Mouse (Mus musculus) thymus, adult 2 months (tissue): ENCODE data around the gene Tlr5. TPM values are rescaled to one million over a fixed set of nuclear protein-coding genes. Genes with fewer than 3 reads are reported as not detected.

ENCODE experiments used
- DNase-seq: peaks from one replicate; pipeline ENCODE4 v3.0.0; 2021
- H3K27ac ChIP-seq: fragments of 200-500 bp; 2 replicates; pipeline ENCODE4 v1.5.1; 2012; ENCODE audit warnings: low read length, control low read depth; ENCODE audit not compliant: control insufficient read depth, insufficient read depth
- H3K27me3 ChIP-seq: fragments of 200-500 bp; 2 replicates; pipeline ENCODE4 v1.6.1; 2012; ENCODE audit warnings: mild to moderate bottlenecking, low read length, moderate library complexity, mixed read lengths; ENCODE audit not compliant: control insufficient read depth, insufficient read depth
- H3K36me3 ChIP-seq: fragments of 200-500 bp; 2 replicates; pipeline ENCODE4 v1.6.1; 2012; ENCODE audit warnings: mild to moderate bottlenecking, low read length, moderate library complexity; ENCODE audit not compliant: control insufficient read depth, insufficient read depth
- H3K4me1 ChIP-seq: fragments of 200-500 bp; replicated peaks from 2 replicates; pipeline ENCODE4 v1.6.1; 2012; ENCODE audit warnings: low read length; ENCODE audit not compliant: control insufficient read depth, insufficient read depth
- H3K4me3 ChIP-seq: fragments of 200-500 bp; 2 replicates; pipeline ENCODE4 v1.5.1; 2012; ENCODE audit warnings: mild to moderate bottlenecking, low read length, control low read depth, moderate library complexity; ENCODE audit not compliant: control insufficient read depth, insufficient read depth
- CTCF ChIP-seq: fragments of 200-500 bp; IDR thresholded peaks from 2 replicates; pipeline ENCODE4 v1.5.1; 2012; ENCODE audit warnings: mild to moderate bottlenecking, control low read depth, low read length, moderate library complexity, borderline replicate concordance; ENCODE audit not compliant: control insufficient read depth, poor library complexity, insufficient read depth; ENCODE audit errors: extremely low read depth
- POLR2A ChIP-seq: fragments of 200-500 bp; IDR thresholded peaks from 2 replicates; pipeline ENCODE4 v1.6.1; 2012; ENCODE audit warnings: mild to moderate bottlenecking, low read length, control low read depth, moderate library complexity; ENCODE audit not compliant: control insufficient read depth, poor library complexity, insufficient read depth; ENCODE audit errors: extremely low read depth
- WGBS: fragments of 180-500 bp; shearing (Covaris S2); methylation state at CpG from one replicate; pipeline ENCODE4 v1.1.7; 2018; 5-methylcytosine and 5-hydroxymethylcytosine counted together
- polyA plus RNA-seq: library from polyadenylated mRNA; depleted of rRNA; stranded (reverse); fragments of >200 nt; gene quantifications from 2 replicates; pipeline ENCODE4 v1.2.3, GENCODE M21; 2012

Gene Tlr5
- polyA plus RNA-seq, 1 experiment = 0.82 TPM

GRCm38 (mm10) chr1:182914121-182914908 is 40.3 kb upstream of the Tlr5 start:
- no peak overlapping the region for H3K4me3 ChIP-seq
- no peak for DNase-seq
- no peak for TF ChIP-seq POLR2A
- TF ChIP-seq CTCF = no peak
- no peaks in the 10 kb centered on the region for H3K36me3 ChIP-seq
- 91% methylated on average over 4 of the region's 4 CpGs for WGBS
- H3K4me1 ChIP-seq = no peaks in the 10 kb centered on the region
- no peak overlapping the region for H3K27ac ChIP-seq
- no peaks in the 10 kb centered on the region for H3K27me3 ChIP-seq

- WGBS = 97% methylated on average over 5 of the region's 5 CpGs
- Histone ChIP-seq H3K27me3 (no peaks in the 10 kb centered on the region), H3K4me3 (no peak overlapping the region), H3K4me1 (no peaks in the 10 kb centered on the region), H3K27ac (no peak overlapping the region), H3K36me3 (no peaks in the 10 kb centered on the region)
- no peak for DNase-seq
- TF ChIP-seq POLR2A (no peak), CTCF (no peak)
Observed at GRCm38 (mm10) chr1:182916166-182916565, 38.4 kb upstream of the Tlr5 start.

- Histone ChIP-seq H3K27ac (no peak overlapping the region), H3K27me3 (no peaks in the 10 kb centered on the region), H3K4me3 (no peak overlapping the region), H3K36me3 (no peaks in the 10 kb centered on the region), H3K4me1 (no peaks in the 10 kb centered on the region)
- WGBS = 86% methylated on average over 8 of the region's 8 CpGs
- TF ChIP-seq POLR2A (no peak), CTCF (no peak)
- DNase-seq = no peak
Observed at GRCm38 (mm10) chr1:182918718-182919346, 35.8 kb upstream of the Tlr5 start.

DNA sequence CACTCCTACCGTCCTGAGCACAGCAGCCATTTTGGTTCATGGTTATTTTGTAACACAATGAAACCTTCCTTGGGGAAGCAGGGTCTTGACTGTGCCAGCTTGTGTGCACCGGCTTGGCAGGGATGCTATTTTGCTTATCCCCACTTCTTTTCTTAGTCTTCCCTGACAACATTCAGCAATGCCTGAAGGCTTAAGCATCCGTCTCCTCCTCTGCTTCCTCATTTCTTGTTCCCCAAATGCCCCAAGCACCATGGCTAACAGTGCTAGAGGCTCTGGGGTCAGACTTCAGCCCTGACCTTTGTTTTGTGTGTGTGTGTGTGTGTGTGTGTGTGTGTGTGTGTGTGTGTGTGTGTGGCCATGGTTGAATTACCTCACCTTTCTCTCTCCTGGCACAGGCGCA is 31.8 kb upstream of the Tlr5 start:
- H3K4me1 ChIP-seq = no peaks in the 10 kb centered on the region
- H3K27me3 ChIP-seq = no peaks in the 10 kb centered on the region; the same call in 1 of the 2 replicates
- H3K36me3 ChIP-seq = no peaks in the 10 kb centered on the region
- H3K4me3 ChIP-seq = no peak overlapping the region
- no peak for DNase-seq
- 31% methylated on average over 4 of the region's 4 CpGs for WGBS
- TF ChIP-seq POLR2A (no peak), CTCF (no peak)
- no peak overlapping the region for H3K27ac ChIP-seq

DNA sequence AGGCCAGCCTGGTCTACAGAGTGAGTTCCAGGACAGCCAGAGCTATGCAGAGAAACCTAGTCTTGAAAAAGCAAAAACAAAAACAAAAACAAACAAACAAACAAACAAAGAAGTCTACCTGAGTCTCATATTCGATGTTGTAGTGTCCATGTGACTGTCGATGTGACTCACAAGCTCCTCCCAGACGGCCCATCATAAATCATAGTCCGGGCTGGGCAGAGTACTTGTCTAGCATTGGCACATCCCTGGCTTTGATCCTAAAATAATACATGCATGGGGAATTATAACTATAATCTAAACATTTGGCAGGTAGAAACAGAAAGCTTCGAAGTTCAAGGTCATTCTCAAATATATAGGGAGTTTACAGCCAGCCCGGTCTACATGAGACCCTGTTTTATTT is 28.1 kb upstream of the Tlr5 start:
- no peaks in the 10 kb centered on the region for H3K36me3 ChIP-seq
- 93% methylated on average over 6 of the region's 6 CpGs for WGBS
- no peak for DNase-seq

GRCm38 (mm10) chr1:182927878-182928851 is 26.4 kb upstream of the Tlr5 start:
- Histone ChIP-seq H3K4me3 (no peak overlapping the region), H3K36me3 (no peaks in the 10 kb centered on the region), H3K27ac (no peak overlapping the region), H3K27me3 (no peaks in the 10 kb centered on the region; the same call in 1 of the 2 replicates), H3K4me1 (no peaks in the 10 kb centered on the region)
- WGBS = 6% methylated on average over 19 of the region's 19 CpGs
- TF ChIP-seq POLR2A (no peak), CTCF (no peak)
- no peak for DNase-seq

More for the DNA sequence above, 28.1 kb upstream of the Tlr5 start:
- Histone ChIP-seq H3K4me3 (no peak overlapping the region), H3K27me3 (no peaks in the 10 kb centered on the region; the same call in 1 of the 2 replicates), H3K27ac (no peak overlapping the region), H3K4me1 (no peaks in the 10 kb centered on the region)
- no peak for TF ChIP-seq POLR2A
- no peak for TF ChIP-seq CTCF
